Mouse (Mus musculus) forebrain, embryonic 16.5 days (tissue): ENCODE results near the gene Gm47841. TPM values are rescaled to one million over a fixed set of nuclear protein-coding genes. Genes with fewer than 3 reads are reported as not detected.

ENCODE experiments used
- ATAC-seq: fragments of 200-750 bp; cut with Nextera tagmentation; 2 replicates; pipeline ENCODE4 v1.8.0; 2017; ENCODE audit warnings: mild to moderate bottlenecking, moderate library complexity
- H3K27ac ChIP-seq: fragments of 300-500 bp; sonication (generic); 2 replicates; pipeline ENCODE4 v1.5.1; 2014; ENCODE audit warnings: low read length, control low read depth
- H3K27me3 ChIP-seq: fragments of 300-500 bp; sonication (generic); replicated peaks from 2 replicates; pipeline ENCODE4 v1.6.1; 2014; ENCODE audit warnings: low read length; ENCODE audit not compliant: control insufficient read depth, insufficient read depth
- H3K36me3 ChIP-seq: fragments of 300-500 bp; sonication (generic); 2 replicates; pipeline ENCODE4 v1.6.1; 2014; ENCODE audit not compliant: control insufficient read depth, insufficient read depth
- H3K4me1 ChIP-seq: fragments of 300-500 bp; sonication (generic); replicated peaks from 2 replicates; pipeline ENCODE4 v1.6.1; 2014; ENCODE audit warnings: low read length; ENCODE audit not compliant: control insufficient read depth, insufficient read depth
- H3K4me2 ChIP-seq: fragments of 300-500 bp; sonication (generic); 2 replicates; pipeline ENCODE4 v1.6.1; 2014; ENCODE audit warnings: mild to moderate bottlenecking, low read length, control low read depth
- H3K4me3 ChIP-seq: fragments of 300-500 bp; sonication (generic); replicated peaks from 2 replicates; pipeline ENCODE4 v1.5.1; 2014; ENCODE audit warnings: mild to moderate bottlenecking, low read length, control low read depth
- H3K9ac ChIP-seq: fragments of 300-500 bp; sonication (generic); replicated peaks from 2 replicates; pipeline ENCODE4 v1.6.1; 2014; ENCODE audit warnings: low read depth, low read length, control low read depth
- H3K9me3 ChIP-seq: fragments of 300-500 bp; sonication (generic); 2 replicates; pipeline ENCODE4 v1.6.1; 2016; ENCODE audit warnings: low read length; ENCODE audit not compliant: control insufficient read depth
- WGBS: fragments of 180-500 bp; shearing (Covaris S2); extraction: QIAGEN DNeasy Blood & Tissue Kit; methylation state at CpG from one replicate; pipeline ENCODE4 v1.1.7; 2014; 5-methylcytosine and 5-hydroxymethylcytosine counted together
- polyA plus RNA-seq: library from polyadenylated mRNA; unstranded; fragments of >200 nt; fragmentation: Nextera tagmentation; extraction: Ambion mirVana; gene quantifications from 2 replicates; pipeline ENCODE4 v1.2.1, GENCODE M21; 2015

Gene Gm47841
- polyA plus RNA-seq, 1 experiment from 2014 or later: not detected

DNA sequence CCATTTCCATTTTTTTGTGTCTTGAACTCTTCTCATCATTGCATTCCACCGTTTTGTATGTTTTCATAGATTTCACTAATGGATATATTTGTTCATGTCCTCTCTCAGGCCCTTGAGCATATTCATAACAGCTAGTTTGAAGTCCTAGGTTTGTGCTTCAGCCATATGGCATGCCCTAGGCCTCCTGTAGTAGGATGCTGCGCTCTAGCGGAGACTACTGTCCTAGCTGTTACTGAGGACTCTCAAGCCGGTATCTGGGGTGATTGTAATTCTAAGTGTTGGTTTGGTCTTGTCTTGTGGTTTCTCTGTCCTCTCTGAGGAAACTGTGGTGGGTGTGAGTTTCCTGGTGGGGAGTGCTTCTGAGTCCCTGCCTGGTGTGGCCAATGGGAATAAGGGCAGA, 50.1 kb downstream of the Gm47841 start:
- H3K36me3 ChIP-seq: 0 out of 2 replicates have a peak, but pooled peaks cover 2% of the 10 kb centered on the region
- peak; percentile 73 for ATAC-seq
- WGBS: 29% methylated on average over 4 of the region's 4 CpGs

More for the DNA sequence above, 50.1 kb downstream of the Gm47841 start:
- Histone ChIP-seq H3K4me2 (no peak overlapping the region), H3K4me3 (no peak overlapping the region), H3K4me1 (no peaks in the 10 kb centered on the region), H3K27me3 (no peaks in the 10 kb centered on the region), H3K9ac (no peak overlapping the region), H3K9me3 (no peaks in the 10 kb centered on the region), H3K27ac (no peak overlapping the region)

Other genes starting within 250 kb of the Gm47841 start
- 19.3 and 23.0 TPM in 2 replicates for gene Scn8a, start 177.5 kb downstream of the Gm47841 start, polyA plus RNA-seq
- 0.05 TPM in 1 of 2 replicates, not detected in the other for gene Fignl2, start 31.2 kb upstream of the Gm47841 start, polyA plus RNA-seq
- not detected in 2 replicates for gene Ankrd33, start 68.4 kb upstream of the Gm47841 start, polyA plus RNA-seq
- 8.0 and 8.4 TPM in 2 replicates for gene Acvrl1, start 81.1 kb upstream of the Gm47841 start, polyA plus RNA-seq
- 26.0 and 27.4 TPM in 2 replicates for gene Acvr1b, start 126.7 kb upstream of the Gm47841 start, polyA plus RNA-seq
- 1.3 and 1.8 TPM in 2 replicates for gene Grasp, start 176.8 kb upstream of the Gm47841 start, polyA plus RNA-seq
- gene Nr4a1, start 206.9 kb upstream of the Gm47841 start, polyA plus RNA-seq: 4.5 TPM in 2 replicates
- gene Atg101, start 236.9 kb upstream of the Gm47841 start, polyA plus RNA-seq: 87.4 and 92.4 TPM in 2 replicates
- gene 6030408B16Rik, start 245.8 kb upstream of the Gm47841 start, polyA plus RNA-seq: 0.29 and 0.30 TPM in 2 replicates